Mouse (Mus musculus) heart, embryonic 16.5 days (tissue): ENCODE data around the gene Ncam1. TPM values are rescaled to one million over a fixed set of nuclear protein-coding genes. Genes with fewer than 3 reads are reported as not detected.
A peak's percentile ranks its signal among the peaks of the same experiment; 100 is the strongest.

Experiments
- ATAC-seq: fragments of 200-750 bp; cut with Nextera tagmentation; replicated peaks from 2 replicates; pipeline ENCODE4 v1.8.0; 2017; ENCODE audit warnings: moderate number of reproducible peaks; ENCODE audit not compliant: insufficient read depth, low FRiP score; ENCODE audit errors: extremely low read depth
- H3K27ac ChIP-seq: fragments of 300-500 bp; sonication (generic); 2 replicates; pipeline ENCODE4 v1.5.1; 2014; ENCODE audit warnings: mild to moderate bottlenecking, low read length, control low read depth, moderate library complexity
- H3K27me3 ChIP-seq: fragments of 300-500 bp; sonication (generic); 2 replicates; pipeline ENCODE4 v1.6.1; 2014; ENCODE audit warnings: low read length, mixed read lengths; ENCODE audit not compliant: control insufficient read depth, insufficient read depth
- H3K36me3 ChIP-seq: fragments of 300-500 bp; sonication (generic); 2 replicates; pipeline ENCODE4 v1.6.1; 2014; ENCODE audit not compliant: control insufficient read depth, insufficient read depth
- H3K4me1 ChIP-seq: fragments of 300-500 bp; sonication (generic); 2 replicates; pipeline ENCODE4 v1.6.1; 2014; ENCODE audit warnings: low read length, mixed read lengths; ENCODE audit not compliant: control insufficient read depth, insufficient read depth
- H3K4me2 ChIP-seq: fragments of 300-500 bp; sonication (generic); 2 replicates; pipeline ENCODE4 v1.6.1; 2014; ENCODE audit warnings: low read depth, mild to moderate bottlenecking, control low read depth, low read length
- H3K4me3 ChIP-seq: fragments of 300-500 bp; sonication (generic); 2 replicates; pipeline ENCODE4 v1.5.1; 2014; ENCODE audit warnings: mild to moderate bottlenecking, control low read depth, low read length
- H3K9ac ChIP-seq: fragments of 300-500 bp; sonication (generic); 2 replicates; pipeline ENCODE4 v1.6.1; 2014; ENCODE audit warnings: low read length, control low read depth
- H3K9me3 ChIP-seq: fragments of 300-500 bp; sonication (generic); replicated peaks from 2 replicates; pipeline ENCODE4 v1.6.1; 2016; ENCODE audit warnings: low read length; ENCODE audit not compliant: control insufficient read depth
- WGBS: fragments of 180-500 bp; shearing (Covaris S2); extraction: QIAGEN DNeasy Blood & Tissue Kit; methylation state at CpG from one replicate; pipeline ENCODE4 v1.1.7; 2014; 5-methylcytosine and 5-hydroxymethylcytosine counted together
- polyA plus RNA-seq: library from polyadenylated mRNA; unstranded; fragments of >200 nt; fragmentation: Nextera tagmentation; extraction: Ambion mirVana; gene quantifications from 2 replicates; pipeline ENCODE4 v1.2.1, GENCODE M21; 2015

Gene Ncam1
- 148 and 153 TPM in 2 replicates for polyA plus RNA-seq

DNA sequence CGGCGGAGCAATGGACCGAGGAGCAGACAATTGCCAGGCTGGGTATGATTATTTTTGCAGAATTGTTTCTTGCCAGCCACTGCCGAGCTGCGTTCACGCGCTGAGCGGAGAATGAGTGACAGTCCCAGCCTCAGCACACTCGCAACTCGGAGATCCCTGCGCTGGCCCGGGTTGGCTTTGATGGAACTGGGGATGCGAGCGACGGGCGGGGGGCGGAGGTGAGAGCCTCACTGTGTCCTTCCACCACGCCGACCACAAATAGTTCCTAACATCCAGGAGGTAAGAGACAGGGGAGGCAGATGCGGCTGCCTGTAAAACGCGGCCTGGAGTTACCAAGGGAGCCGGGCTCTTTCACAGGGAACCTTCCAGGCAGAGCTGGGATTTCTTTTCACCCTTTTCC, at the start of gene Ncam1:
TSS of gene Ncam1 (minus strand) at position 120 of the 400 bp plus-strand sequence.
- Histone ChIP-seq H3K27ac (peak within 1 kb of the TSS; percentile 82), H3K9me3 (no peaks in the 10 kb centered on the region), H3K9ac (peak within 1 kb of the TSS; percentile 84), H3K36me3 (no peaks in the 10 kb centered on the region), H3K4me2 (peak within 1 kb of the TSS; percentile 83), H3K4me1 (peaks cover 32% of the 10 kb centered on the region), H3K27me3 (no peaks in the 10 kb centered on the region), H3K4me3 (peak within 1 kb of the TSS; percentile 81)
- under 1% methylated on average over 23 of the region's 23 CpGs for WGBS
- ATAC-seq, result peak; percentile 74

- Histone ChIP-seq H3K27ac (no peak overlapping the region), H3K4me1 (no peaks in the 10 kb centered on the region), H3K9me3 (no peaks in the 10 kb centered on the region), H3K9ac (no peak overlapping the region), H3K4me3 (no peak overlapping the region), H3K4me2 (no peak overlapping the region), H3K36me3 (no peaks in the 10 kb centered on the region), H3K27me3 (no peaks in the 10 kb centered on the region)
- ATAC-seq, result no peak
- 100% methylated on average over 1 of the region's 1 CpGs for WGBS
Observed at GRCm38 (mm10) chr9:49834013-49834412, 35.3 kb upstream of the Ncam1 start.

GRCm38 (mm10) chr9:49827671-49828070, 28.9 kb upstream of the Ncam1 start:
- Histone ChIP-seq H3K4me1 (no peaks in the 10 kb centered on the region), H3K27ac (no peak overlapping the region), H3K9me3 (0 out of 2 replicates have a peak, but pooled peaks cover 2% of the 10 kb centered on the region), H3K4me2 (no peak overlapping the region), H3K27me3 (no peaks in the 10 kb centered on the region), H3K9ac (no peak overlapping the region), H3K36me3 (no peaks in the 10 kb centered on the region), H3K4me3 (no peak overlapping the region)
- 86% methylated on average over 8 of the region's 8 CpGs for WGBS
- ATAC-seq, result no peak

- H3K4me2 ChIP-seq, result peak overlapping the region; percentile 30
- H3K4me3 ChIP-seq, result no peak overlapping the region
- no peaks in the 10 kb centered on the region for H3K36me3 ChIP-seq
- H3K27me3 ChIP-seq, result no peaks in the 10 kb centered on the region
- peak; percentile 93 for ATAC-seq
- 0 out of 2 replicates have a peak overlapping the region, but pooled peaks have one; percentile 40 for H3K9ac ChIP-seq
- peak overlapping the region; percentile 94 for H3K27ac ChIP-seq
- H3K9me3 ChIP-seq, result no peaks in the 10 kb centered on the region
- peaks cover 5% of the 10 kb centered on the region for H3K4me1 ChIP-seq
- 37% methylated on average over 10 of the region's 10 CpGs for WGBS
Observed at GRCm38 (mm10) chr9:49816115-49816650, 17.5 kb upstream of the Ncam1 start.

DNA sequence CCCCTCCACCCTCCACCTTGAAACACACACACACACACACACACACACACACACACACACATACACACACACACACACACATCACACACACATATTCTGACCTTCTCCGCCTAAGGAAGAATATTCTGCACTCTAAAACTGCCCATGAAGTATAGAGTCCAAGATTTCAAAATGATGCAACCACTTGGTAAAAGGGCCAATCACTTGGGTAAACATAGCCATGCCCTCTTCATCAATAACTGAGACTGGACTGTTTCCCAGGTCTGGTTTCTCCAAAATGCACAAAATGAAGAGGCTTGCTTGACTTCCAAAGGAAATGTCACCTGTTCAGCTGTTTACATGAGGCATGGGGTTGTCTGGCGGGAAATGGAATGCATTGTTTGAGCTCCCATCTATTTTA, 15.7 kb upstream of the Ncam1 start:
- ATAC-seq, result no peak

DNA sequence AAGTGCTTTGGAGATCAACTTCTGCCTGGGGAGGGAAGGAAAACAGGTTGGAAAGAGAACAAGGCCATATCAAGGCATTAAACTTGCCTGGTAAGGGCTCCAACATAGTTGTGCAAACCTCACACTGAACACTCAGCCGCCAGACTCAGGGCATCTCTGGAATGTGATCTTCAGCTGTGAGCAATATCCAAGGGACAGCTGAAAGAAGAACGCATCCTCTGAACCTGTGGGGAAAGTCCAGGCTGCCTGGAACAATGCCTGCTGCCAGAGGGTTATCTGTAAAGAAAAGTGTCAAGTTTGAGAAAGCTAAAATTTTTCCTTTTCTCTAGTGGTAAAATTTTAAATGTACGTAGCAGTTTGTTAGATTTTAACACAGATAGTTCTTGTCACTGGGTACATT, 4.5 kb upstream of the Ncam1 start:
- no peak overlapping the region for H3K4me2 ChIP-seq
- H3K27ac ChIP-seq, result no peak overlapping the region
- no peaks in the 10 kb centered on the region for H3K36me3 ChIP-seq
- H3K4me1 ChIP-seq, result peaks cover 17% of the 10 kb centered on the region
- H3K9me3 ChIP-seq, result no peaks in the 10 kb centered on the region
- no peak for ATAC-seq
- H3K4me3 ChIP-seq, result no peak overlapping the region
- WGBS, result 38% methylated on average over 3 of the region's 3 CpGs
- no peak overlapping the region for H3K9ac ChIP-seq
- H3K27me3 ChIP-seq, result no peaks in the 10 kb centered on the region

More for the DNA sequence above, 15.7 kb upstream of the Ncam1 start:
- H3K9ac ChIP-seq, result no peak overlapping the region
- H3K4me2 ChIP-seq, result no peak overlapping the region
- H3K27me3 ChIP-seq, result no peaks in the 10 kb centered on the region
- no peaks in the 10 kb centered on the region for H3K36me3 ChIP-seq
- no peaks in the 10 kb centered on the region for H3K9me3 ChIP-seq
- no peak overlapping the region; the same call in 1 of the 2 replicates for H3K27ac ChIP-seq
- 64% methylated on average over 2 of the region's 2 CpGs for WGBS
- no peak overlapping the region for H3K4me3 ChIP-seq
- H3K4me1 ChIP-seq, result peaks cover 5% of the 10 kb centered on the region

- H3K27ac ChIP-seq, result peak overlapping the region; percentile 82
Observed at GRCm38 (mm10) chr9:49797821-49798571, 729 bp downstream of the Ncam1 start.

GRCm38 (mm10) chr9:49797508-49797820, 1.3 kb downstream of the Ncam1 start:
- H3K36me3 ChIP-seq, result no peaks in the 10 kb centered on the region
- peak overlapping the region; percentile 84 for H3K9ac ChIP-seq
- H3K27me3 ChIP-seq, result no peaks in the 10 kb centered on the region
- 0% methylated on average over 15 of the region's 15 CpGs for WGBS
- peaks cover 33% of the 10 kb centered on the region for H3K4me1 ChIP-seq
- ATAC-seq, result peak; percentile 5; the same call in 1 of the 2 replicates
- peak overlapping the region; percentile 81 for H3K4me3 ChIP-seq
- no peaks in the 10 kb centered on the region for H3K9me3 ChIP-seq
- peak overlapping the region; percentile 83 for H3K4me2 ChIP-seq
- H3K27ac ChIP-seq, result peak overlapping the region; percentile 82

More at GRCm38 (mm10) chr9:49797821-49798571, 729 bp downstream of the Ncam1 start:
- Histone ChIP-seq H3K27me3 (no peaks in the 10 kb centered on the region), H3K36me3 (no peaks in the 10 kb centered on the region), H3K4me3 (peak overlapping the region; percentile 81), H3K4me2 (peak overlapping the region; percentile 83), H3K9me3 (no peaks in the 10 kb centered on the region), H3K4me1 (peaks cover 30% of the 10 kb centered on the region), H3K9ac (peak overlapping the region; percentile 84)
- WGBS, result under 1% methylated on average over 58 of the region's 58 CpGs
- peak; percentile 63 for ATAC-seq
